Mouse (Mus musculus): ENCODE measurements around the gene Gm14862. TPM values are rescaled to one million over a fixed set of nuclear protein-coding genes. Genes with fewer than 3 reads are reported as not detected.

Gene Gm14862
- polyA plus RNA-seq, 1 experiment from 2014 or later = not detected

DNA sequence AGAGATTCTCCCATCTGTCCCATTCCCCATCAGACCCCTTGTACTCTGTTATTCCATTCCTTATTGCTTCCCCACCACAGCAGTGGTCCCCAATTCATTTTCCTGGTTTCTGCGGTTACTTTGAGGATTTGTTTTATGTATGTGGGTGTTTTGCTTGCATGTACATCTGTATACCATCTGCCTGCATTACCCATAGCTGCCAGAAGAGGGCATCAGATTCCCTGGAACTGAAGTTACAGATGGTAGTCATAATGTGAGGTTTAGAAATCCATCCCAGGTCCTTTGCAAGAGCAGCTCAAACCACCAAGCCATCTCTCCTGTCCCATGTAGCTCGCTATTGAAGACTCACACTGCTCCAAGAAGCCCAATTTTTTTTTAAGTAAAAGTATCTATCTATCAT, 40.5 kb downstream of the Gm14862 start:
- no peaks in the 10 kb centered on the region for H3K9me3 ChIP-seq (ENCODE audit: control insufficient read depth, low read length)
- no peak overlapping the region for H3K27ac ChIP-seq (ENCODE audit: low read depth, low read length)
- DNase-seq (ENCODE audit: low spot score) (no peak), ATAC-seq (ENCODE audit: insufficient read depth, low FRiP score, low TSS enrichment) (no peak)
- H3K9ac ChIP-seq (ENCODE audit: low read length) = no peak overlapping the region
- no peaks in the 10 kb centered on the region for H3K36me3 ChIP-seq (ENCODE audit: control insufficient read depth, insufficient read depth, low read length)
- H3K27me3 ChIP-seq (ENCODE audit: control insufficient read depth, insufficient read depth, low read length) = no peaks in the 10 kb centered on the region
- no peak overlapping the region for H3K4me3 ChIP-seq (ENCODE audit: low read depth, low read length)
- WGBS = 80% methylated on average over 2 of the region's 2 CpGs
- H3K4me2 ChIP-seq (ENCODE audit: low read depth) = no peak overlapping the region
- H3K4me1 ChIP-seq (ENCODE audit: control insufficient read depth, insufficient read depth, low read length) = no peaks in the 10 kb centered on the region

DNA sequence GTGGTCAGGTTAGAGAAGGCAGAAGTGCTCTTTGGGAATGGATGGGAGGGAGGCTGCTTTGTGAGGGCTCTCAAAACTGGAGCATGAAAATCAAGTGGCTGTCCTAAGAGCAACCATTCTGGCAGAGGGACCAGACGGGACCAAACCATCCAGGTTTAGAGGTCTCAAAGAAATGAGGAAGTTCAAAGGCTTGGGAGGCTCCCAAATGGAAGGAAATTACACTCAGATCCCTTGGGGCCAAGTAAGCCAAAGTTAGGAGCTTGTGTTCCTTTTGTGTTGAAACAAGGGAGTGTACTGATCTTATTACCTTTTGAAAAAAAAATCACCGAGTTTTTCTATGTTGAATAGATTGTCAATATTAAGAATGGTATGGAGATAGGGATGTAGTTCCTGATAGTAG, 51.6 kb downstream of the Gm14862 start:
- 89% methylated on average over 2 of the region's 2 CpGs for WGBS

DNA sequence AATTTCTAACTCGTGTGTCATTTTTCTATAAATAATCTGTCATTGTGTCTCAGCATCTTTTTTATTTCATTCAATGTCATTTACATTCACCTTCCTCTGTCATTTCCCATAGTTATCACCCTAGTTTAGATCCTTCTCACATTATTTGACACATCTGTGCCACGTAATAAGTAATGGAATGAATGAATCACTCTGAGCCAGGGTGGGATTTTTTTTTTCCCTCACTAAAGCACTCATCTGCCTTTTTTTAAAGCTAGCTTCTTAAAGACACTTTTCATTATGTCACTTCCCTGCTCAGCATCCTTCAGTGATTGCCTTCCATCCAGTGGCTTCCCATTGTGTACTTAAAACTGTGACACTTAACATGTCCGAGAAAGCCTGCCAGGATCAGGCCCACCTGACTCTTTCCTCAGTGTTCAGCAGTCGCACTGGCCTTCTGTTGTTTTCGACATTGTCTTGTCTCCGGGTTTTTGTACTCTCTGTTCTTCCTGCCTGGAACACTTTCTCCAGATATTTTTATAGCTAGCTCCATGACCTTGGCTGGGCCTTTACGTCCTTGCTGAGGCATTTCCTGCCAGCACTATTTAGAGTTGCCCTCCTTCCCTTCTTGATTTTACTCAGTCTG, 53.8 kb downstream of the Gm14862 start:
- H3K36me3 ChIP-seq (ENCODE audit: control insufficient read depth, insufficient read depth, low read length) = no peaks in the 10 kb centered on the region
- H3K27me3 ChIP-seq (ENCODE audit: control insufficient read depth, insufficient read depth, low read length) = peaks cover 6% of the 10 kb centered on the region; the same call in 1 of the 2 replicates
- no peak overlapping the region for H3K4me3 ChIP-seq (ENCODE audit: low read depth, low read length)
- 77% methylated on average over 7 of the region's 7 CpGs for WGBS
- H3K27ac ChIP-seq (ENCODE audit: low read depth, low read length) = no peak overlapping the region
- no peak overlapping the region for H3K4me2 ChIP-seq (ENCODE audit: low read depth)
- DNase-seq (ENCODE audit: low spot score) = no peak
- no peaks in the 10 kb centered on the region for H3K4me1 ChIP-seq (ENCODE audit: control insufficient read depth, insufficient read depth, low read length)
- ATAC-seq (ENCODE audit: insufficient read depth, low FRiP score, low TSS enrichment) = no peak
- no peaks in the 10 kb centered on the region for H3K9me3 ChIP-seq (ENCODE audit: control insufficient read depth, low read length)
- H3K9ac ChIP-seq (ENCODE audit: low read length) = no peak overlapping the region

More for the DNA sequence above, 51.6 kb downstream of the Gm14862 start:
- Histone ChIP-seq H3K4me3 (ENCODE audit: low read depth, low read length) (no peak overlapping the region), H3K9ac (ENCODE audit: low read length) (no peak overlapping the region), H3K4me2 (ENCODE audit: low read depth) (no peak overlapping the region), H3K9me3 (ENCODE audit: control insufficient read depth, low read length) (no peaks in the 10 kb centered on the region), H3K36me3 (ENCODE audit: control insufficient read depth, insufficient read depth, low read length) (no peaks in the 10 kb centered on the region), H3K27ac (ENCODE audit: low read depth, low read length) (no peak overlapping the region), H3K27me3 (ENCODE audit: control insufficient read depth, insufficient read depth, low read length) (peaks cover 3% of the 10 kb centered on the region; the same call in 1 of the 2 replicates), H3K4me1 (ENCODE audit: control insufficient read depth, insufficient read depth, low read length) (no peaks in the 10 kb centered on the region)
- ATAC-seq (ENCODE audit: insufficient read depth, low FRiP score, low TSS enrichment) = no peak
- no peak for DNase-seq (ENCODE audit: low spot score)

DNA sequence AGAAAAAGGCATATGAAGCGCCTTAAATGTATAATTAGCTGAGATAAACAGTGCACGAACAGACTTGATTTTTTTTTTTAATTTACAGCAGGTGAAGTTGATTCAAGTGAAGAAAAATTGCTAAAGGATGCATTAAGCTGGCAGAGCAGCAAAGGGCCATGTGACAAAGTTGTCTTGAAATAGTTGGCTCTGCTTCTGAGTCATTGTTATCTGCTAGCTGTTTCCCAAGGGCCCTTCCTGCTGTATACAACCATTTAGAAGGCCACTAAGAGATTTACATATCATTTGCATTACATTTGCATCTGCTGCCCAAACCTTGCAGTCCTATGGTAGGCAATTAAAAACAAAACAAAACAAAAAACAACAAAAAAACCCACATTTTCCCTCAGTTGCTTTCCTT, 54.7 kb downstream of the Gm14862 start:
- Histone ChIP-seq H3K4me2 (ENCODE audit: low read depth) (no peak overlapping the region), H3K4me3 (ENCODE audit: low read depth, low read length) (no peak overlapping the region), H3K9me3 (ENCODE audit: control insufficient read depth, low read length) (no peaks in the 10 kb centered on the region), H3K4me1 (ENCODE audit: control insufficient read depth, insufficient read depth, low read length) (no peaks in the 10 kb centered on the region), H3K27ac (ENCODE audit: low read depth, low read length) (no peak overlapping the region), H3K9ac (ENCODE audit: low read length) (no peak overlapping the region), H3K27me3 (ENCODE audit: control insufficient read depth, insufficient read depth, low read length) (peaks cover 6% of the 10 kb centered on the region; the same call in 1 of the 2 replicates), H3K36me3 (ENCODE audit: control insufficient read depth, insufficient read depth, low read length) (no peaks in the 10 kb centered on the region)
- 76% methylated on average over 2 of the region's 2 CpGs for WGBS
- ATAC-seq (ENCODE audit: insufficient read depth, low FRiP score, low TSS enrichment) (no peak), DNase-seq (ENCODE audit: low spot score) (no peak)

Other genes with a start within 250 kb of the Gm14862 start
- gene Fthl17e, start 223.4 kb downstream of the Gm14862 start, polyA plus RNA-seq (2014; fragmentation: Nextera tagmentation; extraction: Ambion mirVana) = not detected in 2 replicates
- gene Fthl17f, start 193.9 kb downstream of the Gm14862 start, polyA plus RNA-seq (2014; fragmentation: Nextera tagmentation; extraction: Ambion mirVana) = not detected in 2 replicates
- not detected in 2 replicates for gene 4930402K13Rik, start 152.3 kb downstream of the Gm14862 start, polyA plus RNA-seq (2014; fragmentation: Nextera tagmentation; extraction: Ambion mirVana)
- gene Lancl3, start 57.0 kb downstream of the Gm14862 start, polyA plus RNA-seq (2014; fragmentation: Nextera tagmentation; extraction: Ambion mirVana) = 0.32 and 0.41 TPM in 2 replicates
- 2.5 and 3.4 TPM in 2 replicates for gene Xk, start 15.9 kb upstream of the Gm14862 start, polyA plus RNA-seq (2014; fragmentation: Nextera tagmentation; extraction: Ambion mirVana)
- gene H2al1m, start 26.9 kb upstream of the Gm14862 start, polyA plus RNA-seq (2014; fragmentation: Nextera tagmentation; extraction: Ambion mirVana) = not detected in 2 replicates
- gene H2al1k, start 93.7 kb upstream of the Gm14862 start, polyA plus RNA-seq (2014; fragmentation: Nextera tagmentation; extraction: Ambion mirVana) = not detected in 2 replicates
- gene Cybb, start 230.9 kb upstream of the Gm14862 start, polyA plus RNA-seq (2014; fragmentation: Nextera tagmentation; extraction: Ambion mirVana) = 0.88 and 0.97 TPM in 2 replicates

Measured in neural tube, embryonic 11.5 days (tissue).